Mouse (Mus musculus) limb, embryonic 10.5 days (tissue): ENCODE data around the gene Dupd1. TPM values are rescaled to one million over a fixed set of nuclear protein-coding genes. Genes with fewer than 3 reads are reported as not detected.
"Not testable (repeated sequence)": the region's sequence is repeated elsewhere in the genome, so short reads cannot be mapped to it uniquely, and the experiment has no call there.

Experiments used
- DNase-seq: peaks from one replicate; pipeline ENCODE4 v3.0.0-alpha.2; 2017; ENCODE audit warnings: low spot score
- H3K27ac ChIP-seq: fragments of 300-500 bp; sonication (generic); 2 replicates; pipeline ENCODE4 v1.5.1; 2016; ENCODE audit warnings: mild to moderate bottlenecking
- H3K27me3 ChIP-seq: fragments of 300-500 bp; sonication (generic); 2 replicates; pipeline ENCODE4 v1.6.1; 2016; ENCODE audit warnings: low read depth, mild to moderate bottlenecking; ENCODE audit not compliant: poor library complexity, severe bottlenecking
- H3K36me3 ChIP-seq: fragments of 300-500 bp; sonication (generic); 2 replicates; pipeline ENCODE4 v1.6.1; 2016; ENCODE audit warnings: mild to moderate bottlenecking, moderate library complexity
- H3K4me1 ChIP-seq: fragments of 300-500 bp; sonication (generic); 2 replicates; pipeline ENCODE4 v1.6.1; 2016
- H3K4me3 ChIP-seq: fragments of 300-500 bp; sonication (generic); 2 replicates; pipeline ENCODE4 v1.5.1; 2016; ENCODE audit warnings: mild to moderate bottlenecking, moderate library complexity
- H3K9me3 ChIP-seq: fragments of 300-500 bp; sonication (generic); replicated peaks from 2 replicates; pipeline ENCODE4 v1.6.1; 2016; ENCODE audit warnings: mild to moderate bottlenecking
- WGBS: fragments of 180-500 bp; shearing (Covaris S2); methylation state at CpG from one replicate; pipeline ENCODE4 v1.1.7; 2016; 5-methylcytosine and 5-hydroxymethylcytosine counted together
- polyA plus RNA-seq: library from polyadenylated mRNA; unstranded; fragments of >200 nt; fragmentation: Nextera tagmentation; extraction: Ambion mirVana; gene quantifications from 2 replicates; pipeline ENCODE4 v1.2.1, GENCODE M21; 2016

Dupd1 gene
- polyA plus RNA-seq, 1 experiment from 2014 or later, result 0.45 TPM

GRCm38 (mm10) chr14:21679631-21680201, 34.7 kb downstream of the Dupd1 start:
- Histone ChIP-seq H3K9me3 (no peaks in the 10 kb centered on the region), H3K27me3 (no peaks in the 10 kb centered on the region), H3K27ac (peak overlapping the region; percentile 89), H3K4me1 (peaks cover 86% of the 10 kb centered on the region), H3K36me3 (no peaks in the 10 kb centered on the region), H3K4me3 (peak overlapping the region; percentile 26)
- peak; percentile 78 for DNase-seq
- 13% methylated on average over 8 of the region's 8 CpGs for WGBS

GRCm38 (mm10) chr14:21678509-21679285, 35.7 kb downstream of the Dupd1 start:
- Histone ChIP-seq H3K36me3 (no peaks in the 10 kb centered on the region), H3K9me3 (no peaks in the 10 kb centered on the region), H3K27ac (peak overlapping the region; percentile 89), H3K27me3 (no peaks in the 10 kb centered on the region), H3K4me1 (peaks cover 86% of the 10 kb centered on the region), H3K4me3 (no peak overlapping the region)
- WGBS, result 48% methylated on average over 7 of the region's 7 CpGs
- peak; percentile 79 for DNase-seq

GRCm38 (mm10) chr14:21676223-21676622, 38.2 kb downstream of the Dupd1 start:
- Histone ChIP-seq H3K9me3 (no peaks in the 10 kb centered on the region), H3K36me3 (no peaks in the 10 kb centered on the region), H3K4me3 (no peak overlapping the region), H3K27ac (peak overlapping the region; percentile 77), H3K27me3 (no peaks in the 10 kb centered on the region), H3K4me1 (peaks cover 74% of the 10 kb centered on the region)
- 85% methylated on average over 2 of the region's 2 CpGs for WGBS
- no peak for DNase-seq

- H3K36me3 ChIP-seq, result peaks cover 15% of the 10 kb centered on the region
- no peak for DNase-seq
- peak overlapping the region; percentile 77 for H3K27ac ChIP-seq
- H3K4me1 ChIP-seq, result peaks cover 67% of the 10 kb centered on the region
- no peaks in the 10 kb centered on the region for H3K9me3 ChIP-seq
- no peaks in the 10 kb centered on the region for H3K27me3 ChIP-seq
- WGBS, result 41% methylated on average over 5 of the region's 5 CpGs
- no peak overlapping the region for H3K4me3 ChIP-seq
These were observed 39.9 kb downstream of the Dupd1 start for GRCm38 (mm10) chr14:21674471-21674870.

- Histone ChIP-seq H3K4me3 (no peak overlapping the region), H3K36me3 (peaks cover 29% of the 10 kb centered on the region), H3K9me3 (no peaks in the 10 kb centered on the region), H3K4me1 (peaks cover 59% of the 10 kb centered on the region), H3K27me3 (no peaks in the 10 kb centered on the region), H3K27ac (peak overlapping the region; percentile 77)
- DNase-seq, result no peak
- WGBS, result 45% methylated on average over 4 of the region's 4 CpGs
These were observed 41.3 kb downstream of the Dupd1 start for GRCm38 (mm10) chr14:21673100-21673499.

GRCm38 (mm10) chr14:21670422-21671006, 43.9 kb downstream of the Dupd1 start:
- peaks cover 55% of the 10 kb centered on the region for H3K36me3 ChIP-seq
- not testable (repeated sequence) for DNase-seq, H3K4me3 ChIP-seq, H3K27ac ChIP-seq, H3K9me3 ChIP-seq, H3K27me3 ChIP-seq
- 93% methylated on average over 15 of the region's 15 CpGs for WGBS
- H3K4me1 ChIP-seq, result peaks cover 46% of the 10 kb centered on the region

- Histone ChIP-seq H3K36me3 (peaks cover 62% of the 10 kb centered on the region), H3K27me3 (no peaks in the 10 kb centered on the region), H3K9me3 (no peaks in the 10 kb centered on the region), H3K27ac (no peak overlapping the region), H3K4me3 (no peak overlapping the region), H3K4me1 (peaks cover 39% of the 10 kb centered on the region)
- DNase-seq, result no peak
- WGBS, result 85% methylated on average over 11 of the region's 11 CpGs
These were observed 44.5 kb downstream of the Dupd1 start for GRCm38 (mm10) chr14:21669633-21670421.

- Histone ChIP-seq H3K36me3 (peaks cover 68% of the 10 kb centered on the region), H3K27ac (no peak overlapping the region), H3K4me3 (no peak overlapping the region), H3K27me3 (no peaks in the 10 kb centered on the region), H3K9me3 (no peaks in the 10 kb centered on the region), H3K4me1 (peaks cover 33% of the 10 kb centered on the region)
- 92% methylated on average over 11 of the region's 11 CpGs for WGBS
- DNase-seq, result no peak
These were observed 45.2 kb downstream of the Dupd1 start for GRCm38 (mm10) chr14:21669218-21669617.

- Histone ChIP-seq H3K27ac (no peak overlapping the region), H3K4me3 (no peak overlapping the region), H3K9me3 (no peaks in the 10 kb centered on the region), H3K36me3 (peaks cover 72% of the 10 kb centered on the region), H3K27me3 (no peaks in the 10 kb centered on the region), H3K4me1 (peaks cover 28% of the 10 kb centered on the region)
- 80% methylated on average over 8 of the region's 8 CpGs for WGBS
- no peak for DNase-seq
These were observed 51.8 kb downstream of the Dupd1 start for GRCm38 (mm10) chr14:21662465-21663142.

- no peak overlapping the region for H3K27ac ChIP-seq
- 22% methylated on average over 5 of the region's 5 CpGs for WGBS
- H3K9me3 ChIP-seq, result no peaks in the 10 kb centered on the region
- H3K27me3 ChIP-seq, result no peaks in the 10 kb centered on the region
- peak; percentile 73 for DNase-seq
- H3K36me3 ChIP-seq, result peaks cover 46% of the 10 kb centered on the region
- peaks cover 42% of the 10 kb centered on the region for H3K4me1 ChIP-seq
- H3K4me3 ChIP-seq, result no peak overlapping the region
These were observed 54.7 kb downstream of the Dupd1 start for GRCm38 (mm10) chr14:21659652-21660051.

- peaks cover 46% of the 10 kb centered on the region for H3K36me3 ChIP-seq
- no peaks in the 10 kb centered on the region for H3K9me3 ChIP-seq
- no peaks in the 10 kb centered on the region for H3K27me3 ChIP-seq
- WGBS, result 87% methylated on average over 13 of the region's 13 CpGs
- DNase-seq, result no peak
- no peak overlapping the region for H3K4me3 ChIP-seq
- peak overlapping the region; percentile 43; the same call in 1 of the 2 replicates for H3K27ac ChIP-seq
- peaks cover 42% of the 10 kb centered on the region for H3K4me1 ChIP-seq
These were observed 55.2 kb downstream of the Dupd1 start for GRCm38 (mm10) chr14:21659155-21659554.

GRCm38 (mm10) chr14:21653813-21654212, 60.6 kb downstream of the Dupd1 start:
- Histone ChIP-seq H3K27me3 (no peaks in the 10 kb centered on the region), H3K27ac (no peak overlapping the region), H3K4me1 (peaks cover 43% of the 10 kb centered on the region), H3K36me3 (peaks cover 25% of the 10 kb centered on the region), H3K9me3 (no peaks in the 10 kb centered on the region), H3K4me3 (no peak overlapping the region)
- WGBS, result 88% methylated on average over 2 of the region's 2 CpGs
- peak; percentile 20 for DNase-seq
